Mouse (Mus musculus) CH12.LX (cell line): ENCODE measurements around the gene Twist2. TPM values are rescaled to one million over a fixed set of nuclear protein-coding genes. Genes with fewer than 3 reads are reported as not detected.

Experiments used
- DNase-seq: peaks from one replicate; pipeline ENCODE4 v3.0.0-alpha.2; 2013; ENCODE audit errors: extremely low read depth
- H3K27ac ChIP-seq: 2 replicates; pipeline ENCODE4 v1.5.1; 2012; ENCODE audit warnings: low read depth, mild to moderate bottlenecking, control low read depth, moderate library complexity; ENCODE audit not compliant: insufficient read depth
- H3K27me3 ChIP-seq: replicated peaks from 2 replicates; pipeline ENCODE3; 2012; ENCODE audit warnings: inconsistent platforms
- H3K36me3 ChIP-seq, 2 experiments: replicated peaks in 1 of 2; 2 replicates each; pipeline versions ENCODE3 to v1.6.1; 2012; ENCODE audit warnings: inconsistent platforms in 1 of 2, low read length in 1 of 2, mild to moderate bottlenecking in 1 of 2, mixed read lengths in 1 of 2, moderate library complexity in 1 of 2; ENCODE audit not compliant: control insufficient read depth in 1 of 2, insufficient read depth in 1 of 2
- H3K4me1 ChIP-seq, 2 experiments: 2 replicates each; pipeline ENCODE4 v1.6.1; 2012; ENCODE audit warnings: inconsistent platforms in 1 of 2, moderate library complexity in 1 of 2; ENCODE audit not compliant: insufficient read depth in 2 of 2, control insufficient read depth in 1 of 2
- H3K4me2 ChIP-seq: 2 replicates; pipeline ENCODE4 v1.6.1; 2012; ENCODE audit warnings: low read depth, mild to moderate bottlenecking, control low read depth; ENCODE audit not compliant: poor library complexity, insufficient read depth, severe bottlenecking
- H3K4me3 ChIP-seq, 3 experiments: fragments of 150-350 bp in 1 of 3; sonication (generic) in 1 of 3; replicated peaks in 1 of 3; 2 replicates each; pipeline versions ENCODE3 to v1.5.1; 2011 to 2012; ENCODE audit warnings: low read depth in 2 of 3, low read length in 2 of 3, mild to moderate bottlenecking in 2 of 3, moderate library complexity in 2 of 3, control low read depth in 1 of 3, improper control_type of control experiment in 1 of 3, inconsistent platforms in 1 of 3, mixed read lengths in 1 of 3; ENCODE audit not compliant: poor library complexity in 1 of 3
- H3K79me2 ChIP-seq: replicated peaks from 2 replicates; pipeline ENCODE4 v1.6.1; 2012; ENCODE audit warnings: mild to moderate bottlenecking, moderate library complexity; ENCODE audit not compliant: control insufficient read depth, poor library complexity, insufficient read depth, severe bottlenecking; ENCODE audit errors: extremely low read depth
- H3K9ac ChIP-seq: 2 replicates; pipeline ENCODE4 v1.6.1; 2012; ENCODE audit warnings: low read depth, mild to moderate bottlenecking, control low read depth, moderate library complexity; ENCODE audit not compliant: insufficient read depth
- H3K9me3 ChIP-seq: replicated peaks from 2 replicates; pipeline ENCODE3; 2012; ENCODE audit warnings: low read length, inconsistent platforms, mixed read lengths
- ETS1 ChIP-seq: conservative IDR thresholded peaks from 2 replicates; pipeline ENCODE4 v1.6.1; 2012; ENCODE audit warnings: low read depth, mild to moderate bottlenecking, inconsistent platforms, low read length, improper control_type of control experiment, moderate library complexity
- GABPA ChIP-seq: IDR thresholded peaks from 2 replicates; pipeline ENCODE4 v1.6.1; 2012; ENCODE audit warnings: low read depth, low read length, improper control_type of control experiment, inconsistent platforms; ENCODE audit not compliant: insufficient replicate concordance
- MAFK ChIP-seq: IDR thresholded peaks from 2 replicates; pipeline ENCODE4 v1.6.1; 2011; ENCODE audit warnings: low read length, improper control_type of control experiment; ENCODE audit not compliant: insufficient replicate concordance
- MAX ChIP-seq: IDR thresholded peaks from 2 replicates; pipeline ENCODE4 v1.6.1; 2011; ENCODE audit warnings: low read length, improper control_type of control experiment
- MAZ ChIP-seq: IDR thresholded peaks from 2 replicates; pipeline ENCODE4 v1.6.1; 2012; ENCODE audit warnings: low read depth, mild to moderate bottlenecking, inconsistent platforms, low read length, improper control_type of control experiment, moderate library complexity
- MYC ChIP-seq: IDR thresholded peaks from 2 replicates; pipeline ENCODE4 v1.6.1; 2011; ENCODE audit warnings: low read depth, mild to moderate bottlenecking, improper control_type of control experiment, low read length
- RAD21 ChIP-seq: IDR thresholded peaks from 2 replicates; pipeline ENCODE4 v1.6.1; 2011; ENCODE audit warnings: low read depth, mild to moderate bottlenecking, low read length, improper control_type of control experiment, moderate library complexity
- RCOR1 ChIP-seq: conservative IDR thresholded peaks from 2 replicates; pipeline ENCODE4 v1.6.1; 2012; ENCODE audit warnings: low read depth, mild to moderate bottlenecking, inconsistent platforms, low read length, improper control_type of control experiment
- SMC3 ChIP-seq: IDR thresholded peaks from 2 replicates; pipeline ENCODE4 v1.6.1; 2011; ENCODE audit warnings: low read depth, low read length, improper control_type of control experiment
- TCF12 ChIP-seq: IDR thresholded peaks from 2 replicates; pipeline ENCODE4 v1.6.1; 2014; ENCODE audit warnings: low read depth, mild to moderate bottlenecking, inconsistent platforms, low read length, improper control_type of control experiment
- dilution Hi-C: fragments of 300-500 bp; cut with MboI; formaldehyde crosslinking; loops from 2 replicates; pipeline ENCODE4 v1.14.3; 2020; ENCODE audit warnings: low sequenced_read_pairs; ENCODE audit not compliant: extremely low pct_unique_long_range_greater_than_20kb, extremely low pct_ligation_motif_present
- in situ Hi-C: fragments of 300-500 bp; cut with MboI; formaldehyde crosslinking; loops from 3 replicates; pipeline ENCODE4 v1.14.3; 2019; ENCODE audit warnings: low sequenced_read_pairs, low pct_ligation_motif_present, low pct_unique_long_range_greater_than_20kb, mixed read lengths
- polyA plus RNA-seq: library from polyadenylated mRNA; unstranded; fragments of >175 nt; gene quantifications from 2 replicates; pipeline ENCODE4 v1.2.1, GENCODE M21; 2012; ENCODE audit warnings: low read depth; ENCODE audit not compliant: insufficient read length
- total RNA-seq, 2 experiments: library from RNA; depleted of rRNA; stranded (reverse); fragments of 300-350 nt in 1 of 2; fragments of >200 nt in 1 of 2; gene quantifications; 2 replicates each; pipeline ENCODE4 v1.2.3; 2012 to 2014

The Twist2 gene
- total and polyA plus RNA-seq, 3 experiments, result not detected

- Histone ChIP-seq H3K36me3 (no peaks in the 10 kb centered on the region), H3K79me2 (no peaks in the 10 kb centered on the region), H3K4me1 (peaks cover 0 to 15% of the 10 kb centered on the region in 2 experiments; a peak in 2 of 4 replicates), H3K27ac (no peak overlapping the region), H3K4me3 (no peak overlapping the region), H3K9me3 (no peaks in the 10 kb centered on the region), H3K27me3 (peaks cover 44% of the 10 kb centered on the region)
- in situ Hi-C loops, result no loop called here
- no peak for DNase-seq
- TF ChIP-seq TCF12, result no peak
- TF ChIP-seq MAZ, result no peak
- no peak for TF ChIP-seq MAFK
- no peak for TF ChIP-seq SMC3
- no peak for TF ChIP-seq GABPA
- TF ChIP-seq RCOR1, result no peak
- no peak for TF ChIP-seq RAD21
- TF ChIP-seq MAX, result no peak
- TF ChIP-seq, all 38 proteins: peak for 0
- H3K9ac ChIP-seq, result no peak overlapping the region
- no peak overlapping the region for H3K4me2 ChIP-seq
- dilution Hi-C loops, result no loop called here
Measured at GRCm38 (mm10) chr1:91822316-91822824, 21.1 kb downstream of the Twist2 start.

GRCm38 (mm10) chr1:91823530-91823929, 22.3 kb downstream of the Twist2 start:
- H3K36me3 ChIP-seq, result no peaks in the 10 kb centered on the region
- dilution Hi-C loops (no loop called here), in situ Hi-C loops (no loop called here)
- no peak for DNase-seq
- no peak overlapping the region for H3K4me3 ChIP-seq
- no peak overlapping the region for H3K27ac ChIP-seq
- H3K27me3 ChIP-seq, result peaks cover 52% of the 10 kb centered on the region
- no peaks in the 10 kb centered on the region for H3K79me2 ChIP-seq
- no peak overlapping the region for H3K4me2 ChIP-seq
- no peak overlapping the region for H3K9ac ChIP-seq
- TF ChIP-seq MYC, result no peak
- TF ChIP-seq ETS1, result no peak
- TF ChIP-seq, all 38 proteins: peak for 0
- H3K4me1 ChIP-seq, result peaks cover 0 to 15% of the 10 kb centered on the region in 2 experiments; a peak in 2 of 4 replicates
- no peaks in the 10 kb centered on the region for H3K9me3 ChIP-seq

- Histone ChIP-seq H3K9me3 (no peaks in the 10 kb centered on the region), H3K4me1 (peaks cover 0 to 15% of the 10 kb centered on the region in 2 experiments; a peak in 2 of 4 replicates), H3K4me2 (no peak overlapping the region), H3K9ac (no peak overlapping the region), H3K79me2 (no peaks in the 10 kb centered on the region), H3K4me3 (no peak overlapping the region), H3K27ac (no peak overlapping the region), H3K36me3 (no peaks in the 10 kb centered on the region), H3K27me3 (peaks cover 55% of the 10 kb centered on the region)
- in situ Hi-C loops, result no loop called here
- TF ChIP-seq RCOR1, result no peak
- no peak for DNase-seq
- dilution Hi-C loops, result no loop called here
Measured at GRCm38 (mm10) chr1:91823951-91824350, 22.7 kb downstream of the Twist2 start.
